Mouse (Mus musculus): ENCODE data around the gene Rabepk.

DNA sequence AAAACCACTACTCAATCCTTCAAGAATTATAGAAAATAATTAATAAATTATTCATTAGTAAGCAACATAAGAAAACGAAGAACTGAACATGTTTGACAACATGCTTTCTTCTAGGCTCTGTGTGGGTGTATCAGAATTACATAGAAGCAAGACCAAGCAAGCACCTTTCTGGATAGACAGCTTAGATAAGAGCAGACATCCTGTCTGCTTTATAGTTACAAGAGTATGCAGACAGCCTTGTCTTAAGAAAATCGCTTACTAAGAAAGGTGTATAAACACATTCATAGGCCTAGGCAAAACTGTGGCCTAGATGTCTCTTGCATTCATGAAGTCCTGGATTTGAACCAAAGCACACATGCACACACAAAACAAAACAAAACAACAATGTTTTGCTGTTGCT, 54.0 kb downstream of the Rabepk start:
- no peak for TF ChIP-seq GATA1 (IDR thresholded peaks at IDR 0.05; ENCODE audit: borderline replicate concordance, low read length)
- no peak for TF ChIP-seq FLI1 (IDR thresholded peaks at IDR 0.05; ENCODE audit: low read length)
